Mouse (Mus musculus) megakaryocyte, embryonic 14.5 days (primary cell): ENCODE data around the gene Stpg1.

ENCODE experiments used
- FLI1 ChIP-seq: IDR thresholded peaks from 2 replicates; pipeline ENCODE4 v1.6.1; 2012; ENCODE audit warnings: low read length, inconsistent platforms, mixed read lengths
- GATA1 ChIP-seq: IDR thresholded peaks from 3 replicates; pipeline ENCODE4 v1.6.1; 2012; ENCODE audit warnings: mixed read lengths, low read length, inconsistent platforms, borderline replicate concordance

DNA sequence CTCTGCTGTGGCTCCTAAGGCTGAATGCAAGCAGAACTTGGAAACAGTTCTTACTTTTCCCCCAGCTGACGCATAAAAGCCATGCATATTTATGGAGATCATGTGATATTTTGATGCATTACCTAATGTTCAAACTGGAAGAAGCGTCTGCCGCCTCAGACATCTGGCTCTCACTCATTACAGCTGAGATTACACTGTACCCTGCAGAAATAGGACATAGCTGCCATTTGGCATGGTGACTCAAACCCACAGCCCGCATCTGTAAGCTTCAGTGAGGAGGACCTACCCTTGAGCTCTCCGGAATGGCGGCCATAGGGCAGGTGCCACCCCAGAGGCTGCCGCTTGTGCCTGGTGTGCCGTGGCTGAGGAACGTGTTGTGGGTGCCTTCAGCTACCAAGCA, 36.6 kb downstream of the Stpg1 start:
- no peak for TF ChIP-seq GATA1
- no peak for TF ChIP-seq FLI1
